Mouse (Mus musculus) adipocyte (in vitro differentiated cells): Measurements from ENCODE around the gene Npr2.
A peak's percentile ranks its signal among the peaks of the same experiment; 100 is the strongest.

Source experiments
- DNase-seq: peaks from one replicate; pipeline ENCODE4 v3.0.0-alpha.2; 2016; ENCODE audit warnings: low spot score

Npr2 gene

GRCm38 (mm10) chr4:43629106-43629817 lies 2.5 kb upstream of the Npr2 start:
- no peak for DNase-seq

- DNase-seq, result peak; percentile 90
These were observed 1.6 kb upstream of the Npr2 start for GRCm38 (mm10) chr4:43630030-43630581.

GRCm38 (mm10) chr4:43630671-43631045 lies 1.1 kb upstream of the Npr2 start:
- peak; percentile 31 for DNase-seq

GRCm38 (mm10) chr4:43631956-43632920 lies 503 bp downstream of the Npr2 start:
- no peak for DNase-seq

- DNase-seq, result no peak
These were observed 1.6 kb downstream of the Npr2 start for GRCm38 (mm10) chr4:43633296-43633695.

GRCm38 (mm10) chr4:43633736-43634135 lies 2.0 kb downstream of the Npr2 start:
- DNase-seq, result no peak

GRCm38 (mm10) chr4:43634621-43635374 lies 3.1 kb downstream of the Npr2 start:
- no peak for DNase-seq

GRCm38 (mm10) chr4:43636751-43637150 lies 5.0 kb downstream of the Npr2 start:
- no peak for DNase-seq

GRCm38 (mm10) chr4:43640076-43640475 lies 8.3 kb downstream of the Npr2 start:
- DNase-seq, result no peak

GRCm38 (mm10) chr4:43640491-43640890 lies 8.8 kb downstream of the Npr2 start:
- no peak for DNase-seq

GRCm38 (mm10) chr4:43649783-43650182 lies 18.0 kb downstream of the Npr2 start:
- DNase-seq, result no peak

- DNase-seq, result no peak
These were observed 21.0 kb downstream of the Npr2 start for GRCm38 (mm10) chr4:43652726-43653125.

GRCm38 (mm10) chr4:43653161-43654015 lies 21.7 kb downstream of the Npr2 start, which contains the start of gene Spag8:
Gene Spag8, minus strand, starts transcription at chr4:43653594.
- DNase-seq, result no peak

GRCm38 (mm10) chr4:43655656-43656338 lies 24.1 kb downstream of the Npr2 start:
- DNase-seq, result no peak

GRCm38 (mm10) chr4:43656339-43657109 lies 24.8 kb downstream of the Npr2 start, which contains the start of gene Hint2:
Gene Hint2, minus strand, starts transcription at chr4:43656466.
- DNase-seq, result peak; percentile 96

- DNase-seq, result no peak
These were observed 25.4 kb downstream of the Npr2 start for GRCm38 (mm10) chr4:43657146-43657545.

- DNase-seq, result peak; percentile 21
These were observed 34.7 kb downstream of the Npr2 start for GRCm38 (mm10) chr4:43666412-43666811.

GRCm38 (mm10) chr4:43668782-43669427 lies 37.2 kb downstream of the Npr2 start, which contains the start of the genes Tmem8b and Fam221b:
Gene Tmem8b, plus strand, starts transcription at chr4:43668971.
Gene Fam221b, minus strand, starts transcription at chr4:43669145.
- peak; percentile 80 for DNase-seq

GRCm38 (mm10) chr4:43669428-43669794 lies 37.7 kb downstream of the Npr2 start:
- no peak for DNase-seq
